Mouse (Mus musculus) bone marrow macrophage, adult 2 months (primary cell): ENCODE data around the gene Iqub.

Experiments
- CTCF ChIP-seq: IDR thresholded peaks from 2 replicates; pipeline ENCODE4 v1.5.1; 2012; ENCODE audit warnings: low read depth, mild to moderate bottlenecking, low read length, moderate library complexity
- POLR2A ChIP-seq: IDR thresholded peaks from 2 replicates; pipeline ENCODE4 v1.6.1; 2012; ENCODE audit warnings: mild to moderate bottlenecking, low read depth, low read length, borderline replicate concordance

- no peak for TF ChIP-seq POLR2A
- TF ChIP-seq CTCF = no peak
These were observed 117.6 kb downstream of the Iqub start for GRCm38 (mm10) chr6:24397237-24397647.
